Mouse (Mus musculus): ENCODE measurements around the gene Gm11639. TPM values are rescaled to one million over a fixed set of nuclear protein-coding genes. Genes with fewer than 3 reads are reported as not detected.
A peak's percentile ranks its signal among the peaks of the same experiment; 100 is the strongest.

Gm11639 gene
- total RNA-seq, 1 experiment from 2014 or later: 0.06 TPM

DNA sequence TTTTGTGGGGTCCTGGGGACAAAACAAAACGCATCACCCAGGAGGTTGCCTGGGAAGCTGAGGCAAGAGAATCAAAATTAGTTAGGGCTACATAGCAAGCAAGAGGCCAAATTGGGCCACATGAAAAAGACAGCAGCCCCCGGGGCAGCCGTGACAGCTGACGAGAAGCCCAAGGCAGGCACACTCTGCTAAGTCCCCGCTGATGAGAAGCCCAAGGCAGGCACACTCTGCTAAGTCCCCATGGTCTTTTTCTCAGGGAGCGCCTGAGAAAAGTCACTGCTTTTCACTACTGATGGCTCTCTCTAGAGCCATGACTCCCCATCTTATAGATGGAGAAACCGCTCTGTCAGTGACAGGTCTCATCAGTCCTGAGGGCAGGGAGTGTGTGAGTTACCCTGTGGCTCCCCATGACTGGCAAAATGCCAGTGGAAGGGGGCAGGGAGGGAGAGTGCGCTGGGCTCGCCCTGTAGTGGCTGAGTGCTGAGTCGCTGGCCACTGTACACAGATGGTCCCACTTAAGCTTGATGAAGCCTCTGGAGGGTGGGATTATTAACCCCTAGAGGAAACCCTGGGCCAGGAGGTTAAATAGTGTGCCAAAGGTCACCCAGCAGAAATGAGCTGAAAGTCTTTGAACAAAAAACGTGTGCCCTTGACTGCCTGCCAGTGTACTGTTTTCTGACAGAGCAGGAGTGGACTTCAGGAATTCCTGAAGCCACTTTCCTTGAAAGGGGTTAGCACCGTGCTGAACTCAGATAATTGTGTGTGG lies 467.7 kb downstream of the Gm11639 start:
- peak; percentile 64 for DNase-seq

DNA sequence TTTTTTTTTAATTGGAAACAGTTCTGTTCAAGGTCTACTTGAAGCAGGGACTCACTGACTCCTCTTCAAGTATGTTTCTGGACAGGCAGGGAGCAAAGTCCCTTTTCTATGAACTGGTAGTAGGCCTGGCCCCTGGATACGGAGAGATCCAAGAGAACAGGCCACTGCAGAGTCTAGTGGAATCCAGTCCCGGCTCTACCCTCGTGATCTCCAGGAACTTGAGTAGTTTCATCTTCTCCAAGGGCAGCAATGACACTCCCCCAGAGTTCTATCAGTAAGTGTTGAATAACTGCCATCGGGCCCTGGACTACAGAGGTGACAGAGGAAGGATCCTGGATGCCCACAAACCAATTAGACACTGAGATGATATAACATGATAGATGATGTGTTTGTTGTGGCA lies 470.4 kb downstream of the Gm11639 start:
- no peak for DNase-seq

DNA sequence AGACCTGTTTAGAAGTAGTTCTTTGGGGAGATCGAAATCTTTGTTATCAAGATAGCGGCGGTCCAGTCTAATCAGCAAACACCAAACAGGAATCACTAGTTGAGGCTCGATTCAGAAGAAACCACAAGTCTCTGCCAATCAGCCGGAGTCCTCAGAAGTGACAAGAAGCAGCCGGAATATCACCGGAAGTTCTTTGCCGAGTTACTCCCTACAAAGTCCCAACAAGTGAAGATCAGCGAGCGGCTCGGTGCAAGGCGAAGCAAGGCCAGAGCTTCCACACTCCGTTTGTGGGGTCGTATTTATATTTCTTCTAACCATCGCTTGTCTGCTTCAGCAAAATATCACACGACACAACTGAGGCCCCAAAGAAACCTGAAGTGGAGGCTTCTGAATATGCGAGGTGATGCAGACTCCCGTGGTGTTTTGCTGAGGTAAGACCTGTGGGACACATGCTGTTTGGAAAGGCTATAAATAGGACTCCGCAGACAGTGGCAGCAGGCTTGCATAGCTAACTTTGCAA lies 471.3 kb downstream of the Gm11639 start:
- DNase-seq: no peak

DNA sequence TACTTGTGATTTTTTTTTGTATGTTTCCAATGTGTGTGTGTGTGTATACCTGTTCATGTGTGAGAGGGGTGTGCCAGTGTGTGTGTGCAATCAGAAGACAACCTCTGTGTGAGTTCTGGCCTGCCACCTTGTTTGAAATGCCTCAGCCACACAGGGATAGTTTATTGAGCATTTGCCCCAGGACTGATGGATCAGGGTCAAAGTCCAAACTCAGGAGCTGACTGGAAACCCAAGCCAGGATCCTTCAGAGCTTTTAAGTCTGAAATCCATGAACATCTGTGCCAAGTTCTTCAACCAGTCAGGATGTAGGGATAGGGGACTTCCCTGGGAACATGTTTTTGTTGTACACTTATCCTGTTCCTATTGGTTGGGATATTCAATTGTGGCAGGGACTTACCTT lies 472.5 kb downstream of the Gm11639 start:
- DNase-seq: no peak

DNA sequence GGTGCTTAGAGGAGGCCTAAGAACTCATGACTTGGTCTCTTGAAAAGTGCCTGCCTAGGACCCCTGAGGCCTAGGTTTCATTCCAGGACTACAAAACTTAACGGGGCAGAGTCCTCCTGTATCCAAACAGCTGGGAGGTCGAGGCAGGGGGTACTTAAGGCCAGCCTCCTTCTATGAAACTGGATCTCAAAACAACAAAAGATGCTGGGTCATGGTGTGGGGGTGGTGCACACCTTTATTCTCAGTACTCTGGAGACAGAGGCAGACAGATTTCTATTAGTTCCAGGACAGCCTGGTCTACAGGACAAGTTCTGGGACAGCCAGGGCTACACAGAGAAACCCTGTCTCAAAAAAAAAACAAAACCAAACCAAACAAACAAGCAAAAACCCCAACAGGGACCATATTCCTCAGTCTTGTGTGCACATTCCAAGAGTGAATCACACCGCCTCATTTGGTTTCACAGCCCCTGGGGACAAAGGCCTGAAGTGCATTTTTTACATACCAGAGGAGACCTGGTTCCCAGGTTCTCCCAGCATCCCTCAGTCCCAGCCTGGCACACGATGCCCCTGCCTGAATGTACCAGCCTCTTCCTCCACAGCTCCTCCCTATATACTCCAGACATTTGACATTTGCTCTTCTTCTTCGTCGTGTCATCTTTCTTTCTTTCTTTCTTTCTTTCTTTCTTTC lies 474.3 kb downstream of the Gm11639 start:
- no peak for DNase-seq

DNA sequence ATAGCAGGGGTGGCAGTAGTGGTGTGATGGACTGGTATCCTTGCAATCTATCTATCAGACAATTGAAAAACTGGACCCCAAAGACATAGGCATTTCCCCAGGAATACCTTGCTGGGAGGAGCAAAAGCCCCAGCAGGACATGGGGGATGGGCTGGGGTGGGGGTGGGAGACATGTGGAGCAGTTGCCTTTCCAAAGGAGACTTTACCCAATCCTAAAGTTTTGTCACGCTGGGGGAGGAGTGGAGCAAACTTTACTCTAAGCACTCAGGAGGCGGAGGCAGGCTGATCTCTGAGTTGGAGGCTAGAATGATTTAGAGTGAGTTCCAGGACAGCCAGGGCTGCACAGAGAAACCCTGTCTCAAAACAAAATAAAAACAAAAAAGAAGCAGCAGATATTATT lies 475.9 kb downstream of the Gm11639 start:
- DNase-seq: no peak

DNA sequence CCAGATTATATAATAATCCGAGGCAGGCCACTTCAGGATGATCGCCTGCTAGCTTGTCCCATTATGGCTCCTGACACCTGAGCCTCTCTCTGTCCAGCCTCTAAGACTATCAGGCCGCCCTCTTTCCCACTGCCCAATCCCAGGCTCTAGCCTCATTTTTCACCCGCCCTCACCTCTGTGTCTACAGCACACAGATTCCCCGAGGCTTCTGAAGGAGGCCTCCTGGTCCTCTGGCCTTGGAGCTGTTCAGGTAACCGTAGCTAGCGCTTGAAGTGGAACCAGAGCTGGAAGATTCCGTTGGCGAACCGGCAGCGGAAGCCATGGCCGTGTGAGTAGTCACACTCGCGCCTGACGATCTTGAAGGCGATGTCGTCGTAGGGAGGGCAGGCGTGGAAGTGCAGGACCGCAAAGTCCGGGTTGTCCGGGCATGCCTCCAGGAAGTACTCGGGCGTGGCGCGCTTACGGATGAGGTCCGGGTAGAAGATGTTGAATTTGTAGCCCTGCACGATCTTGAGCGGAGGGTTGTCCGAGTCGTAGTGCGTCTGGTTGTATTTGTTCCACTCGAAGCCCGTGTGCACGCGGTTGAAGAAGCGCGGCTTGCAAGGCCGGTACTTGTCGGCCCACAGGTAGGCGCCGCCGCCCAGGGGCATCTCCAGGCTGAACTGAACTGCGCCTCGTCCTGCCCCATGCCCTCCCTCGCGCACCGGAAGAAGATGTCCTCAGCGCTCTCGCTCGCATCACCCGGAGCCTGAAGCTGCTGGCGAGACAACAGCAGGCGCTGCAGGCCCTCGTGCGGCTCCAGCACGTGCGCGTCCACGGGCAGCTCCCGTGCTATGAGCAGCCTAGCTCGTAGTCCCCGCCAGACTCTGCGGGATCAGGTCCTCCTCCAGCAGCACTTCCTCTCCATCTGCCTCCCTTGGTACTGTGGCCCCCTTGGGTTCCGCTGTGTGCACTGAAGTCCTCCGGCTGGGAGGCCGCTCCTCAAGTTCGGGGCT lies 479.3 kb downstream of the Gm11639 start:
- DNase-seq: no peak

DNA sequence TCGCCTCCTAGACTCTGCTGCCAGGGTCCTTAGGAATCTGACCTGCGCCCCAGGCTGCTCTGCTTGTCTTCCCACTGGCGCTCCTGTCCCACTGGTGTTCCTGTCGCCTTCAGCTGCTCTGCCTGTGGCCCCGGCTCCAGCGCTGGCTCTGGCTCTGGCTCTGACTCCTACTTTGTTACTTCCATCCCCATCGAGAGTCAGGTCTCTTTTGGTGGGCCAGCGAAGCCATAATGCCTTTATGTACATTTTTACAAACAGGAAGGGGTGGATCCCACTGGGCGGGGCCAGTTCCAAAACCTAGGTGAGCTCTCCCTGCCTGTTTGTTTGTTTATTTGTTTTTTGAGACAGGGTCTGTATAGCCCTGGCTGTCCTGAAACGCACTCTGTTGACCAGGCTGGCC lies 481.3 kb downstream of the Gm11639 start:
- no peak for DNase-seq

Other genes with a start within 250 kb of the Gm11639 start
- 56.5 and 62.6 TPM in 2 replicates for gene Kansl1, start 216.8 kb upstream of the Gm11639 start, total RNA-seq (2021)
- gene Cdc27, start 135.1 kb upstream of the Gm11639 start, total RNA-seq (2021): 54.9 and 68.9 TPM in 2 replicates
- gene Myl4, start 135.0 kb upstream of the Gm11639 start, total RNA-seq (2021): 2.9 and 3.4 TPM in 2 replicates
- 5.4 and 6.1 TPM in 2 replicates for gene Itgb3, start 77.7 kb upstream of the Gm11639 start, total RNA-seq (2021)

All from adrenal gland, postnatal 25 days (tissue).